In genomic region chr3:83728675-83729390, GRCm38 (mm10) we compare ENCODE assay signal across 24 mouse cellular contexts. TPM values are rescaled to one million over a fixed set of nuclear protein-coding genes. Genes with fewer than 3 reads are reported as not detected.
"Had no signal": no experiment of that assay in that cellular context is flagged by ENCODE, and none has a peak within 500 bp of the region (broad histone marks: within the 10 kb centered on the region; RNA-seq: fewer than 3 reads in every experiment).

No protein-coding gene starts in this region.

- DNase-seq: kidney, adult 18-20 months; kidney, postnatal 25 days; layer of hippocampus, adult 9-11 months; liver, postnatal 0 days; lung, postnatal 14 days; right cerebral cortex, adult 18-20 months; right cerebral cortex, postnatal 14 days; right cerebral cortex, postnatal 4 days; thymus, adult 2 months; thymus, postnatal 14 days; thymus, postnatal 4 days had no signal

- H3K36me3 ChIP-seq: limb, embryonic 10.5 days; limb, embryonic 13.5 days; midbrain, embryonic 12.5 days; midbrain, embryonic 15.5 days; neural tube, embryonic 12.5 days; neural tube, embryonic 15.5 days; stomach, embryonic 15.5 days had no signal

- H3K9ac ChIP-seq: limb, embryonic 13.5 days; liver, embryonic 14.5 days; liver, postnatal 0 days; midbrain, embryonic 12.5 days; midbrain, embryonic 15.5 days; neural tube, embryonic 12.5 days; neural tube, embryonic 15.5 days; stomach, embryonic 15.5 days had no signal

- H3K9me3 ChIP-seq: limb, embryonic 10.5 days; midbrain, embryonic 15.5 days; neural tube, embryonic 12.5 days; neural tube, embryonic 15.5 days; stomach, embryonic 15.5 days had no signal

- H3K27ac ChIP-seq: kidney, postnatal 0 days; layer of hippocampus, adult 2 months; limb, embryonic 10.5 days; limb, embryonic 13.5 days; liver, embryonic 14.5 days; macrophage; midbrain, embryonic 12.5 days; midbrain, embryonic 15.5 days; neural tube, embryonic 12.5 days; neural tube, embryonic 15.5 days; stomach, embryonic 15.5 days had no signal

- H3K4me2 ChIP-seq: limb, embryonic 13.5 days; liver, embryonic 11.5 days; midbrain, embryonic 12.5 days; midbrain, embryonic 15.5 days; neural tube, embryonic 12.5 days; neural tube, embryonic 15.5 days; stomach, embryonic 15.5 days had no signal

- H3K4me1 ChIP-seq: midbrain, embryonic 15.5 days; neural tube, embryonic 12.5 days had no signal

- H3K27me3 ChIP-seq: midbrain, embryonic 12.5 days; midbrain, embryonic 15.5 days; neural tube, embryonic 12.5 days; neural tube, embryonic 15.5 days; stomach, embryonic 15.5 days had no signal

- ATAC-seq: inflammation-experienced regulatory T-cells, adult 6 months; liver, postnatal 0 days; midbrain, embryonic 15.5 days had no signal

- H3K4me3 ChIP-seq: layer of hippocampus, adult 2 months; limb, embryonic 10.5 days; limb, embryonic 13.5 days; midbrain, embryonic 12.5 days; midbrain, embryonic 15.5 days; neural tube, embryonic 12.5 days; neural tube, embryonic 15.5 days; stomach, embryonic 15.5 days had no signal

RNA-seq across cellular contexts. Expression of gene Sfrp2, which starts 37.3 kb away (rescaled TPM):
- polyA plus RNA-seq: macrophage had no signal
